Mouse (Mus musculus) lung, postnatal 10 days (tissue): ENCODE data around the gene Cyp24a1.

ENCODE experiments used
- DNase-seq: peaks from one replicate; pipeline ENCODE4 v3.0.0; 2021

The Cyp24a1 gene

GRCm38 (mm10) chr2:170497091-170497566 is at the start of gene Cyp24a1:
Gene Cyp24a1 (minus strand): TSS chr2:170497145.
- peak; percentile 63 for DNase-seq

GRCm38 (mm10) chr2:170545745-170546144 is 48.8 kb upstream of the Cyp24a1 start:
- DNase-seq, result no peak

- DNase-seq, result no peak
These were observed 48.0 kb upstream of the Cyp24a1 start for GRCm38 (mm10) chr2:170544950-170545349.

- no peak for DNase-seq
These were observed 47.2 kb upstream of the Cyp24a1 start for GRCm38 (mm10) chr2:170544159-170544558.

GRCm38 (mm10) chr2:170543625-170544024 is 46.7 kb upstream of the Cyp24a1 start:
- DNase-seq, result no peak

GRCm38 (mm10) chr2:170539211-170539610 is 42.3 kb upstream of the Cyp24a1 start:
- no peak for DNase-seq

GRCm38 (mm10) chr2:170535841-170536240 is 38.9 kb upstream of the Cyp24a1 start:
- DNase-seq, result no peak

- DNase-seq, result no peak
These were observed 37.8 kb upstream of the Cyp24a1 start for GRCm38 (mm10) chr2:170534803-170535174.

GRCm38 (mm10) chr2:170534116-170534802 is 37.3 kb upstream of the Cyp24a1 start:
- no peak for DNase-seq

- DNase-seq, result no peak
These were observed 33.3 kb upstream of the Cyp24a1 start for GRCm38 (mm10) chr2:170530256-170530655.

GRCm38 (mm10) chr2:170529766-170530165 is 32.8 kb upstream of the Cyp24a1 start:
- DNase-seq, result no peak

GRCm38 (mm10) chr2:170528061-170528460 is 31.1 kb upstream of the Cyp24a1 start:
- no peak for DNase-seq

- DNase-seq, result peak; percentile 35
These were observed 29.6 kb upstream of the Cyp24a1 start for GRCm38 (mm10) chr2:170526513-170526912.

- peak; percentile 73 for DNase-seq
These were observed 23.5 kb upstream of the Cyp24a1 start for GRCm38 (mm10) chr2:170520321-170520971.

GRCm38 (mm10) chr2:170513756-170514155 is 16.8 kb upstream of the Cyp24a1 start:
- DNase-seq, result no peak

GRCm38 (mm10) chr2:170511073-170511891 is 14.3 kb upstream of the Cyp24a1 start:
- peak; percentile 94 for DNase-seq

GRCm38 (mm10) chr2:170508821-170509220 is 11.9 kb upstream of the Cyp24a1 start:
- DNase-seq, result peak; percentile 95

- DNase-seq, result peak; percentile 87
These were observed 10.8 kb upstream of the Cyp24a1 start for GRCm38 (mm10) chr2:170507734-170508133.

- DNase-seq, result no peak
These were observed 7.0 kb upstream of the Cyp24a1 start for GRCm38 (mm10) chr2:170503983-170504382.

- DNase-seq, result no peak
These were observed 6.4 kb upstream of the Cyp24a1 start for GRCm38 (mm10) chr2:170503343-170503742.

GRCm38 (mm10) chr2:170498011-170498410 is 1.1 kb upstream of the Cyp24a1 start:
- DNase-seq, result no peak

GRCm38 (mm10) chr2:170496154-170496930 is 603 bp downstream of the Cyp24a1 start, which contains the start of gene Pfdn4:
Gene Pfdn4 (plus strand): TSS chr2:170496428.
- no peak for DNase-seq
